Mouse (Mus musculus): ENCODE data around the gene Gmpr2.

- TF ChIP-seq CTCF (IDR thresholded peaks at IDR 0.05; ENCODE audit: extremely low read depth, insufficient read depth, low read length) (no peak), POLR2A (IDR thresholded peaks at IDR 0.05; ENCODE audit: extremely low read depth, insufficient read depth, low read length) (no peak)
Observed at GRCm38 (mm10) chr14:55644261-55644888, 27.4 kb upstream of the Gmpr2 start.

Measured in cortical plate, adult 2 months (tissue).